Mouse (Mus musculus) CH12.LX (cell line): ENCODE measurements around the gene Cul5. TPM values are rescaled to one million over a fixed set of nuclear protein-coding genes. Genes with fewer than 3 reads are reported as not detected.

ENCODE experiments used
- DNase-seq: peaks from one replicate; pipeline ENCODE4 v3.0.0-alpha.2; 2013; ENCODE audit errors: extremely low read depth
- H3K27ac ChIP-seq: 2 replicates; pipeline ENCODE4 v1.5.1; 2012; ENCODE audit warnings: low read depth, mild to moderate bottlenecking, control low read depth, moderate library complexity; ENCODE audit not compliant: insufficient read depth
- H3K27me3 ChIP-seq: replicated peaks from 2 replicates; pipeline ENCODE3; 2012; ENCODE audit warnings: inconsistent platforms
- H3K36me3 ChIP-seq, 2 experiments: replicated peaks in 1 of 2; 2 replicates each; pipeline versions ENCODE3 to v1.6.1; 2012; ENCODE audit warnings: inconsistent platforms in 1 of 2, low read length in 1 of 2, mild to moderate bottlenecking in 1 of 2, mixed read lengths in 1 of 2, moderate library complexity in 1 of 2; ENCODE audit not compliant: control insufficient read depth in 1 of 2, insufficient read depth in 1 of 2
- H3K4me1 ChIP-seq, 2 experiments: 2 replicates each; pipeline ENCODE4 v1.6.1; 2012; ENCODE audit warnings: inconsistent platforms in 1 of 2, moderate library complexity in 1 of 2; ENCODE audit not compliant: insufficient read depth in 2 of 2, control insufficient read depth in 1 of 2
- H3K4me2 ChIP-seq: 2 replicates; pipeline ENCODE4 v1.6.1; 2012; ENCODE audit warnings: low read depth, mild to moderate bottlenecking, control low read depth; ENCODE audit not compliant: poor library complexity, insufficient read depth, severe bottlenecking
- H3K4me3 ChIP-seq, 3 experiments: fragments of 150-350 bp in 1 of 3; sonication (generic) in 1 of 3; replicated peaks in 1 of 3; 2 replicates each; pipeline versions ENCODE3 to v1.5.1; 2011 to 2012; ENCODE audit warnings: low read depth in 2 of 3, low read length in 2 of 3, mild to moderate bottlenecking in 2 of 3, moderate library complexity in 2 of 3, control low read depth in 1 of 3, improper control_type of control experiment in 1 of 3, inconsistent platforms in 1 of 3, mixed read lengths in 1 of 3; ENCODE audit not compliant: poor library complexity in 1 of 3
- H3K79me2 ChIP-seq: replicated peaks from 2 replicates; pipeline ENCODE4 v1.6.1; 2012; ENCODE audit warnings: mild to moderate bottlenecking, moderate library complexity; ENCODE audit not compliant: control insufficient read depth, poor library complexity, insufficient read depth, severe bottlenecking; ENCODE audit errors: extremely low read depth
- H3K9ac ChIP-seq: 2 replicates; pipeline ENCODE4 v1.6.1; 2012; ENCODE audit warnings: low read depth, mild to moderate bottlenecking, control low read depth, moderate library complexity; ENCODE audit not compliant: insufficient read depth
- H3K9me3 ChIP-seq: replicated peaks from 2 replicates; pipeline ENCODE3; 2012; ENCODE audit warnings: low read length, inconsistent platforms, mixed read lengths
- BHLHE40 ChIP-seq: IDR thresholded peaks from 2 replicates; pipeline ENCODE4 v1.6.1; 2011; ENCODE audit warnings: mild to moderate bottlenecking, low read depth, low read length, improper control_type of control experiment
- CHD1 ChIP-seq: IDR thresholded peaks from 2 replicates; pipeline ENCODE4 v1.6.1; 2012; ENCODE audit warnings: low read depth, low read length, improper control_type of control experiment, inconsistent platforms
- CHD2 ChIP-seq: IDR thresholded peaks from 2 replicates; pipeline ENCODE4 v1.6.1; 2011; ENCODE audit warnings: low read length, improper control_type of control experiment
- CTCF ChIP-seq, 2 experiments: IDR thresholded peaks in 1 of 2; conservative IDR thresholded peaks in 1 of 2; 2 replicates each; pipeline ENCODE4 v1.5.1; 2011 to 2012; ENCODE audit warnings: low read depth in 2 of 2, low read length in 2 of 2, improper control_type of control experiment in 1 of 2, inconsistent platforms in 1 of 2, mild to moderate bottlenecking in 1 of 2, moderate library complexity in 1 of 2
- ELF1 ChIP-seq: IDR thresholded peaks from 2 replicates; pipeline ENCODE4 v1.6.1; 2014; ENCODE audit warnings: low read depth, mild to moderate bottlenecking, inconsistent platforms, low read length, improper control_type of control experiment
- EP300 ChIP-seq: IDR thresholded peaks from 2 replicates; pipeline ENCODE4 v1.6.1; 2011; ENCODE audit warnings: low read length, improper control_type of control experiment
- ETS1 ChIP-seq: conservative IDR thresholded peaks from 2 replicates; pipeline ENCODE4 v1.6.1; 2012; ENCODE audit warnings: low read depth, mild to moderate bottlenecking, inconsistent platforms, low read length, improper control_type of control experiment, moderate library complexity
- GABPA ChIP-seq: IDR thresholded peaks from 2 replicates; pipeline ENCODE4 v1.6.1; 2012; ENCODE audit warnings: low read depth, low read length, improper control_type of control experiment, inconsistent platforms; ENCODE audit not compliant: insufficient replicate concordance
- HCFC1 ChIP-seq: IDR thresholded peaks from 2 replicates; pipeline ENCODE4 v1.6.1; 2012; ENCODE audit warnings: low read depth, mild to moderate bottlenecking, inconsistent platforms, low read length, improper control_type of control experiment
- IRF4 ChIP-seq: IDR thresholded peaks from 2 replicates; pipeline ENCODE4 v1.6.1; 2014; ENCODE audit warnings: low read depth, mild to moderate bottlenecking, inconsistent platforms, low read length, improper control_type of control experiment
- JUN ChIP-seq: IDR thresholded peaks from 2 replicates; pipeline ENCODE4 v1.6.1; 2011; ENCODE audit warnings: low read depth, mild to moderate bottlenecking, low read length, improper control_type of control experiment, moderate library complexity; ENCODE audit not compliant: insufficient read depth
- JUND ChIP-seq: conservative IDR thresholded peaks from 2 replicates; pipeline ENCODE4 v1.6.1; 2011; ENCODE audit warnings: low read depth, low read length, improper control_type of control experiment
- MAFK ChIP-seq: IDR thresholded peaks from 2 replicates; pipeline ENCODE4 v1.6.1; 2011; ENCODE audit warnings: low read length, improper control_type of control experiment; ENCODE audit not compliant: insufficient replicate concordance
- MAX ChIP-seq: IDR thresholded peaks from 2 replicates; pipeline ENCODE4 v1.6.1; 2011; ENCODE audit warnings: low read length, improper control_type of control experiment
- MAZ ChIP-seq: IDR thresholded peaks from 2 replicates; pipeline ENCODE4 v1.6.1; 2012; ENCODE audit warnings: low read depth, mild to moderate bottlenecking, inconsistent platforms, low read length, improper control_type of control experiment, moderate library complexity
- MEF2A ChIP-seq: IDR thresholded peaks from 2 replicates; pipeline ENCODE4 v1.6.1; 2014; ENCODE audit warnings: low read depth, mild to moderate bottlenecking, inconsistent platforms, low read length, improper control_type of control experiment, borderline replicate concordance
- MXI1 ChIP-seq: IDR thresholded peaks from 2 replicates; pipeline ENCODE4 v1.6.1; 2011; ENCODE audit warnings: mild to moderate bottlenecking, low read depth, low read length, improper control_type of control experiment
- MYC ChIP-seq: IDR thresholded peaks from 2 replicates; pipeline ENCODE4 v1.6.1; 2011; ENCODE audit warnings: low read depth, mild to moderate bottlenecking, improper control_type of control experiment, low read length
- NRF1 ChIP-seq: IDR thresholded peaks from 2 replicates; pipeline ENCODE4 v1.6.1; 2014; ENCODE audit warnings: low read depth, mild to moderate bottlenecking, inconsistent platforms, low read length, improper control_type of control experiment, moderate library complexity
- PAX5 ChIP-seq: IDR thresholded peaks from 2 replicates; pipeline ENCODE4 v1.6.1; 2012; ENCODE audit warnings: low read length, inconsistent platforms, mixed read lengths
- POLR2A ChIP-seq: IDR thresholded peaks from 2 replicates; pipeline ENCODE4 v1.6.1; 2011; ENCODE audit warnings: low read depth, mild to moderate bottlenecking, improper control_type of control experiment, low read length
- POLR2AphosphoS2 ChIP-seq: IDR thresholded peaks from 2 replicates; pipeline ENCODE4 v1.6.1; 2011; ENCODE audit warnings: low read depth, low read length, improper control_type of control experiment
- RAD21 ChIP-seq: IDR thresholded peaks from 2 replicates; pipeline ENCODE4 v1.6.1; 2011; ENCODE audit warnings: low read depth, mild to moderate bottlenecking, low read length, improper control_type of control experiment, moderate library complexity
- RCOR1 ChIP-seq: conservative IDR thresholded peaks from 2 replicates; pipeline ENCODE4 v1.6.1; 2012; ENCODE audit warnings: low read depth, mild to moderate bottlenecking, inconsistent platforms, low read length, improper control_type of control experiment
- SIN3A ChIP-seq: IDR thresholded peaks from 2 replicates; pipeline ENCODE4 v1.6.1; 2012; ENCODE audit warnings: low read length, improper control_type of control experiment, inconsistent platforms
- SMC3 ChIP-seq: IDR thresholded peaks from 2 replicates; pipeline ENCODE4 v1.6.1; 2011; ENCODE audit warnings: low read depth, low read length, improper control_type of control experiment
- TBP ChIP-seq: conservative IDR thresholded peaks from 2 replicates; pipeline ENCODE4 v1.6.1; 2011; ENCODE audit warnings: low read depth, low read length, improper control_type of control experiment
- TCF12 ChIP-seq: IDR thresholded peaks from 2 replicates; pipeline ENCODE4 v1.6.1; 2014; ENCODE audit warnings: low read depth, mild to moderate bottlenecking, inconsistent platforms, low read length, improper control_type of control experiment
- UBTF ChIP-seq: IDR thresholded peaks from 2 replicates; pipeline ENCODE4 v1.6.1; 2012; ENCODE audit warnings: low read depth, mild to moderate bottlenecking, inconsistent platforms, low read length, improper control_type of control experiment, moderate library complexity
- USF1 ChIP-seq: IDR thresholded peaks from 2 replicates; pipeline ENCODE4 v1.6.1; 2014; ENCODE audit warnings: low read depth, mild to moderate bottlenecking, inconsistent platforms, low read length, improper control_type of control experiment
- USF2 ChIP-seq: conservative IDR thresholded peaks from 2 replicates; pipeline ENCODE4 v1.6.1; 2011; ENCODE audit warnings: low read depth, low read length, improper control_type of control experiment
- ZC3H11A ChIP-seq: IDR thresholded peaks from 2 replicates; pipeline ENCODE4 v1.6.1; 2012; ENCODE audit warnings: low read depth, mild to moderate bottlenecking, inconsistent platforms, low read length, improper control_type of control experiment
- ZKSCAN1 ChIP-seq: IDR thresholded peaks from 2 replicates; pipeline ENCODE4 v1.6.1; 2012; ENCODE audit warnings: low read depth, inconsistent platforms, low read length, improper control_type of control experiment, borderline replicate concordance
- ZMIZ1 ChIP-seq: IDR thresholded peaks from 2 replicates; pipeline ENCODE4 v1.6.1; 2012; ENCODE audit warnings: low read depth, mild to moderate bottlenecking, inconsistent platforms, low read length, improper control_type of control experiment
- ZNF384 ChIP-seq: IDR thresholded peaks from 2 replicates; pipeline ENCODE4 v1.6.1; 2012; ENCODE audit warnings: low read depth, low read length, improper control_type of control experiment, inconsistent platforms
- dilution Hi-C: fragments of 300-500 bp; cut with MboI; formaldehyde crosslinking; loops from 2 replicates; pipeline ENCODE4 v1.14.3; 2020; ENCODE audit warnings: low sequenced_read_pairs; ENCODE audit not compliant: extremely low pct_unique_long_range_greater_than_20kb, extremely low pct_ligation_motif_present
- in situ Hi-C: fragments of 300-500 bp; cut with MboI; formaldehyde crosslinking; loops from 3 replicates; pipeline ENCODE4 v1.14.3; 2019; ENCODE audit warnings: low sequenced_read_pairs, low pct_ligation_motif_present, low pct_unique_long_range_greater_than_20kb, mixed read lengths
- polyA plus RNA-seq: library from polyadenylated mRNA; unstranded; fragments of >175 nt; gene quantifications from 2 replicates; pipeline ENCODE4 v1.2.1, GENCODE M21; 2012; ENCODE audit warnings: low read depth; ENCODE audit not compliant: insufficient read length
- total RNA-seq, 2 experiments: library from RNA; depleted of rRNA; stranded (reverse); fragments of 300-350 nt in 1 of 2; fragments of >200 nt in 1 of 2; gene quantifications; 2 replicates each; pipeline ENCODE4 v1.2.3; 2012 to 2014

Gene Cul5
- total and polyA plus RNA-seq, 3 experiments = 21.0 to 43.8 (median 37.3) TPM

- dilution Hi-C loops (no loop called here), in situ Hi-C loops (no loop called here)
- no peak overlapping the region for H3K4me2 ChIP-seq
- H3K27me3 ChIP-seq = no peaks in the 10 kb centered on the region
- TF ChIP-seq BHLHE40 = no peak
- peak; percentile 92 for TF ChIP-seq MYC
- no peak for TF ChIP-seq CHD1
- TF ChIP-seq USF2 = no peak
- no peak for TF ChIP-seq ZKSCAN1
- no peak for TF ChIP-seq POLR2A
- TF ChIP-seq ZNF384 = no peak
- TF ChIP-seq PAX5 = no peak
- TF ChIP-seq CTCF (conservative IDR thresholded peaks at IDR 0.05 in 1 of 2, IDR thresholded peaks at IDR 0.05 in 1 of 2; ENCODE audit: low read depth in 2 of 2, low read length in 2 of 2) = peak; percentile 81 to 82
- no peak for TF ChIP-seq MEF2A
- no peak for TF ChIP-seq NRF1
- no peak for TF ChIP-seq POLR2AphosphoS2
- TF ChIP-seq HCFC1 = no peak
- no peak for TF ChIP-seq USF1
- no peak for TF ChIP-seq RCOR1
- no peak for TF ChIP-seq IRF4
- no peak for TF ChIP-seq MAFK
- no peak for TF ChIP-seq CHD2
- TF ChIP-seq JUN = no peak
- peak; percentile 75 for TF ChIP-seq MXI1
- no peak for TF ChIP-seq GABPA
- no peak for TF ChIP-seq UBTF
- no peak for TF ChIP-seq ZMIZ1
- TF ChIP-seq JUND = no peak
- peak; percentile 69 for TF ChIP-seq SIN3A
- TF ChIP-seq MAZ = no peak
- TF ChIP-seq MAX = peak; percentile 47; the same call in 1 of the 2 replicates
- no peak for TF ChIP-seq TBP
- TF ChIP-seq EP300 = no peak
- TF ChIP-seq ELF1 = no peak
- TF ChIP-seq ETS1 = no peak
- TF ChIP-seq RAD21 = peak; percentile 60
- peak; percentile 76 for TF ChIP-seq SMC3
- 0 out of 2 replicates have a peak, but pooled peaks have one; percentile 22 for TF ChIP-seq TCF12
- 0 out of 2 replicates have a peak, but pooled peaks have one; percentile 4 for TF ChIP-seq ZC3H11A
- no peaks in the 10 kb centered on the region for H3K9me3 ChIP-seq
- no peak overlapping the region for H3K9ac ChIP-seq
- H3K36me3 ChIP-seq = peaks cover 18 to 39% of the 10 kb centered on the region in 2 experiments
- DNase-seq = peak; percentile 78
- no peak overlapping the region for H3K27ac ChIP-seq
- no peak overlapping the region for H3K4me3 ChIP-seq
- no peaks in the 10 kb centered on the region for H3K79me2 ChIP-seq
- peaks cover 2 to 13% of the 10 kb centered on the region in 2 experiments; a peak in 3 of 4 replicates for H3K4me1 ChIP-seq
Observed at GRCm38 (mm10) chr9:53594764-53595163, 75.0 kb downstream of the Cul5 start.
